Mouse (Mus musculus) R1 (cell line): Measurements from ENCODE around the gene Gm7980.
"Not testable (repeated sequence)": the region's sequence is repeated elsewhere in the genome, so short reads cannot be mapped to it uniquely, and the experiment has no call there.

Experiments used
- DNase-seq: peaks from one replicate; pipeline ENCODE4 v3.0.0-alpha.2; 2018; ENCODE audit warnings: low read depth, low spot score

Gene Gm7980

DNA sequence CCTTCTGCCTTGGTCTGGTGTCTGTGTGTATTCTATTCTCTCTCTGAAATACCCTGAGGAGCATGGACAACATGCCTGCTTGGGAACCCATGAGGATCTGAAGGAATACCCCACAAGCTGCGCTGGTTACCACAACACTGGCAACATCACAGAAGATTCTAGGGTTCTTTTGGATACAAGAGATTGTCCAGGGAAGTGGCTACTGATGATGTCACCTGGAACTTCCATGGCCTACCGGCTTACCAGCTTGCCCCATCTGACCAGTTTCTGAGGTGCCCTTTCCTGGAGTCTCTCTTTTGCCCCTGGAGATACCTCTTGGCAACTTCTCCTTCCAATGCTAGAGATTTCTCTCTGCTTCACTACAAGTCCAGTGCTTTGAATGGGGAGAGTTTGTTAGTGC lies at the start of gene Gm7980:
Gene Gm7980, minus strand, starts transcription at position 101 of the 400 bp plus-strand sequence.
- not testable (repeated sequence) for DNase-seq

GRCm38 (mm10) chr14:41943695-41944094 lies 36.6 kb upstream of the Gm7980 start, which contains the start of gene 1700024B05Rik:
Gene 1700024B05Rik, plus strand, starts transcription at chr14:41943995.
- DNase-seq: not testable (repeated sequence)

DNA sequence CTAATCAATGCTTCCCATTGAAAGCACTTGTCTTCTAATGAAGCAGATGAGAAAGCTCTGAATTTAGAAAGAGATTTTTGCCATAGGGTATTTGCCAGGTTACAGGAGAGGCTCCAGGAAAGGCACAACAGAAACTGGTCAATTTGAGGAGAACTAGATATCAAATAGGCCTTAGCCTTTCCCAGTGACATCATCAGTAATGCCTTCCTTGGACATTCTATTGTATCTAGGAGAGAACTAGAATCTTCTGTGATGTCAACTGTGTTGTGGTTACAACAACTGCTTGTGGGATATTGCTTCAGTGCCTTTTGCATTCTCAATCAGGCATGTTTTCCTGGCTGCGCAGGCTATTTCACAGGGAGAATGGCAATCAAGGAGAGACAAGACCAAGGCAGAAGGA lies 17.6 kb upstream of the Gm7980 start, which contains the start of gene 1700049E17Rik1:
Gene 1700049E17Rik1, plus strand, starts transcription at position 301 of the 400 bp plus-strand sequence.
- not testable (repeated sequence) for DNase-seq
